Mouse (Mus musculus): ENCODE data around the gene Gli3. TPM values are rescaled to one million over a fixed set of nuclear protein-coding genes. Genes with fewer than 3 reads are reported as not detected.

Gene Gli3
- polyA plus RNA-seq, 1 experiment from 2014 or later, result 13.5 TPM

DNA sequence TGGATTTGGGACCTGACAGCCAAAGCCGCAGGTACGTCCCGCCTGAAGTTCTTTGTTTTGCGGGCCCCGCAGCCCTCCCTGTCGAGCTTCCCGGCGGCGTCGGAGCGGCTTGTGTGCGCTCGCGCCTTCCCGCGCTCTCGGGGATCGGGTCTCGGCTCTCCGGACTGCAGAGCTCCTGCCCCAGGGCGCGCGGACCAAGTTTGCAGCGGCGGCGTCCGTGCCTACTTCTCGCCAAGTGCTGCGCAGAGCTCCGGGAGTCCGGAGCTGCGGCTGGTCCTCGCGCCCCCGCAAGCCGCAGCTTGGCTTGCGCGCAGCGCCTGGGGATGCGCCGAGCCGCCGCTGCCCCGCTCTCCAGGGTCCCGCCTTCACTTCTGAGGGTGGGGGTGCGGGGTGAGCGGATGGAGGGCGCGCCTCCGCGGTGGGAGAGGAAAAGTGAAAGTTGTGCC, 1.1 kb downstream of the Gli3 start:
- ATAC-seq (replicated peaks), result peak; percentile 10
- Histone ChIP-seq H3K27me3 (0 out of 2 replicates have a peak, but pooled peaks cover 3% of the 10 kb centered on the region), H3K9me3 (no peaks in the 10 kb centered on the region), H3K36me3 (no peaks in the 10 kb centered on the region), H3K27ac (replicated peaks) (peak overlapping the region; percentile 88), H3K4me2 (replicated peaks) (peak overlapping the region; percentile 92), H3K4me3 (peak overlapping the region; percentile 70), H3K4me1 (peaks cover 40% of the 10 kb centered on the region), H3K9ac (replicated peaks) (peak overlapping the region; percentile 61)
- under 1% methylated on average over 51 of the region's 51 CpGs for WGBS

DNA sequence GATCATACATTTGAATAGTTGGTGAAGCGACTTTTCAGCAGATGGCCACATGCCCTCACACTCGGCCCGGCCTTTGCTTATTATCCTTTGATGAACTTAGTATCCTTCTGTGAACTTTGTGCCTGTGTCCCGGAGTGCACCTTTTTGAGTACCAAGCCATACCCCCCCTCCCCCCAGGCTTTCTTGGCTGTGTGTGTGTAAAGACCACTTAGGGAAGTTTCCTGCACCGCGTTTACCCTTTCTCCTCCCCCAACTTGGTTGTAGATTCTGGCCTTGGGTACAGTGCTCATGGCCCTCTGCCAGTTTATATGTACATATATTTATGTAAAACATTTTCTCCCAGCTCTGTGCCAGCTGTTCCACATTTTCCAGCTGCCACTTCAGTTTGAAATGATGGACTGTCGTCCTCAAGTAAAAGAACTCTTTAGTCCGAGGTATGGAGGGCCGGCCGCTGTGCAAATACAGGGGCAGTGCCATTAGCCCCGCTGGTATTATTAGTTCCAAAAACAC, 1.8 kb downstream of the Gli3 start:
- H3K4me2 ChIP-seq (replicated peaks), result peak overlapping the region; percentile 92
- peak overlapping the region; percentile 70 for H3K4me3 ChIP-seq
- H3K4me1 ChIP-seq, result peaks cover 45% of the 10 kb centered on the region
- peak overlapping the region; percentile 61 for H3K9ac ChIP-seq (replicated peaks)
- ATAC-seq (replicated peaks), result no peak
- 0 out of 2 replicates have a peak, but pooled peaks cover 3% of the 10 kb centered on the region for H3K27me3 ChIP-seq
- H3K27ac ChIP-seq (replicated peaks), result peak overlapping the region; percentile 88
- WGBS, result 1% methylated on average over 11 of the region's 11 CpGs
- H3K36me3 ChIP-seq, result no peaks in the 10 kb centered on the region
- no peaks in the 10 kb centered on the region for H3K9me3 ChIP-seq

DNA sequence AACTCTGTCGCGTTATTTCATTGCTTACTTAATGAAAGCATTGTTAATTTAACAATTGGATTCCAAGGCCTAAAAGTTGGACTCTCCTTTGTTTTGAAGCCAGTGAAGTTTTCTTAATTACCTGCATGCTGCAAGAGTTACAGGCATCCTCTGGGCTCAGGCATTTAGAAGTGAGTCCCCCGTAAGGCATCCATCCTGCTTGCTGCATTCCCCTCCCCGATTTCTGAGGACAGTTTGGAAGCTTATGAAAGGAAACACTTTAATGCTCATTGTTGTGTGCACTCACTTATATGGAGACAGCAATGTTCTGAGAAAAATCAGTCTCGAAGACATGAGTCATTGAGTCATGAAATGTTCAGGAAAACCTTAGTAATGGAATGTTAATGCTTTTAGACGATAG, 3.5 kb downstream of the Gli3 start:
- no peaks in the 10 kb centered on the region for H3K36me3 ChIP-seq
- 4% methylated on average over 6 of the region's 6 CpGs for WGBS
- H3K4me3 ChIP-seq, result peak overlapping the region; percentile 23
- H3K9ac ChIP-seq (replicated peaks), result no peak overlapping the region; the same call in 1 of the 2 replicates
- peak overlapping the region; percentile 48; the same call in 1 of the 2 replicates for H3K27ac ChIP-seq (replicated peaks)
- peak overlapping the region; percentile 92 for H3K4me2 ChIP-seq (replicated peaks)
- 0 out of 2 replicates have a peak, but pooled peaks cover 3% of the 10 kb centered on the region for H3K27me3 ChIP-seq
- H3K9me3 ChIP-seq, result no peaks in the 10 kb centered on the region
- ATAC-seq (replicated peaks), result no peak
- peaks cover 53% of the 10 kb centered on the region for H3K4me1 ChIP-seq

DNA sequence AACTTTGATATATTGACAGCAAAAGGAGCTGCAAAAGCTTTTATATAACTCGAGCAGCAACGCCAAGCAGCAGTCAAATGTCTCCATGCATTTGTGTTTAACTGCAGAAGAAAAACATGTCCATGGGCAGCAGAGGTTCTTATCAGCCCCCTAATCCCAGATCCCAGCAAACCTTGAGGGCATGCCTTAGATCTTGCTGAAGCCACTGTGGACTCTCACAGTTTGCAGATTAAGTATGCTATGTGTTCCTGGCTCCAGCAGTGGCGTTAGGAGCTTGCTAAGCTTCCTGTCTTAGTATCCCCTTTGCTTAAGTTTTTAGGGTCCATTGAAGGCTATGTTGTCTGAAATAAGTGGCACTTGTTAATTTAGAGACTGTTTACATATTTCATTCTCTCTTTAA, 4.4 kb downstream of the Gli3 start:
- 11% methylated on average over 3 of the region's 3 CpGs for WGBS
- H3K4me3 ChIP-seq, result no peak overlapping the region
- no peak for ATAC-seq (replicated peaks)
- no peaks in the 10 kb centered on the region for H3K36me3 ChIP-seq
- H3K27ac ChIP-seq (replicated peaks), result peak overlapping the region; percentile 48
- peaks cover 49% of the 10 kb centered on the region for H3K4me1 ChIP-seq
- H3K9me3 ChIP-seq, result no peaks in the 10 kb centered on the region
- peak overlapping the region; percentile 92 for H3K4me2 ChIP-seq (replicated peaks)
- H3K27me3 ChIP-seq, result 0 out of 2 replicates have a peak, but pooled peaks cover 3% of the 10 kb centered on the region
- no peak overlapping the region for H3K9ac ChIP-seq (replicated peaks)

DNA sequence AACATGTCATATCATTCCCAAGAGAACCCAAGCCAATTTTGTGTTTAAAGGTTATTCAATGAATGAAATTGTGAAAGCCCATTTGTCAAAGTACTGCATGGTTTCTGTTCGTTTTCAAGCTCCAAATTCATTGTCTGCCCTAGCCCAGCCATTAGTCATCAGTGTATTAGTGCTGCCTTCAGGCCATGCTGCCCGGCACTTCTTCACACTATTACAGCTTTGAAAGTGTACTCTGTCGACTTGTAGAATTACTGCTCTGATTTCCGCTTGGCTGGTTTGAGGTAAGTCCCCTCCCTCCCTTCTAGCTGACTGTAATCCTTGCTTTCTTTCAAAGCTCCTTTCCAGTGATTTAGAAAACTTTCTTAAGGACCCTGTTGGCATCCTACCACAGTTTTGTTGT, 5.4 kb downstream of the Gli3 start:
- Histone ChIP-seq H3K9me3 (no peaks in the 10 kb centered on the region), H3K36me3 (no peaks in the 10 kb centered on the region), H3K4me3 (no peak overlapping the region; the same call in 1 of the 2 replicates), H3K27me3 (no peaks in the 10 kb centered on the region), H3K4me2 (replicated peaks) (peak overlapping the region; percentile 14), H3K27ac (replicated peaks) (peak overlapping the region; percentile 17; the same call in 1 of the 2 replicates), H3K9ac (replicated peaks) (no peak overlapping the region), H3K4me1 (peaks cover 50% of the 10 kb centered on the region)
- ATAC-seq (replicated peaks), result peak; percentile 25; the same call in 1 of the 2 replicates
- 9% methylated on average over 4 of the region's 4 CpGs for WGBS

DNA sequence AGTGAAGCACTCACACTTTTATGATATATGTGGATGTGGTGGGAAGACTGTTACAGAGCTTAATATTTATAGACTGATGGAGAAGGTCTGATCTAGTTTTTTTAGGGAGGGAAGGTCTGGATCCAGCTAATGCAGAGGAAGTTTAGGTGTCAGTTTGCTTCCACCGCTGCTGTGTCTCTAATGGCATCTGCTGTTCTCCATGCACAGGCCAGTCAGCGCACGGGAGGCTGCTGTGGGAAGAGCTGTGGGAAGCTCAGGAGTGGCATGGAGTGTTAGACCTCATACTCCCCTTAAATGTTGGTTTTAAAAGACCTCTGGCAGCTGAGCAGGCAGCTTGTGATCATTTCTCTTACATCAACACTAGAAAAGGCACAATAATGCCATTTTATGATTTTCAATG, 7.0 kb downstream of the Gli3 start:
- 44% methylated on average over 3 of the region's 3 CpGs for WGBS
- Histone ChIP-seq H3K27me3 (no peaks in the 10 kb centered on the region), H3K4me1 (peaks cover 55% of the 10 kb centered on the region), H3K36me3 (no peaks in the 10 kb centered on the region), H3K9me3 (no peaks in the 10 kb centered on the region), H3K9ac (replicated peaks) (no peak overlapping the region), H3K4me2 (replicated peaks) (no peak overlapping the region), H3K27ac (replicated peaks) (no peak overlapping the region), H3K4me3 (no peak overlapping the region)
- ATAC-seq (replicated peaks), result no peak

DNA sequence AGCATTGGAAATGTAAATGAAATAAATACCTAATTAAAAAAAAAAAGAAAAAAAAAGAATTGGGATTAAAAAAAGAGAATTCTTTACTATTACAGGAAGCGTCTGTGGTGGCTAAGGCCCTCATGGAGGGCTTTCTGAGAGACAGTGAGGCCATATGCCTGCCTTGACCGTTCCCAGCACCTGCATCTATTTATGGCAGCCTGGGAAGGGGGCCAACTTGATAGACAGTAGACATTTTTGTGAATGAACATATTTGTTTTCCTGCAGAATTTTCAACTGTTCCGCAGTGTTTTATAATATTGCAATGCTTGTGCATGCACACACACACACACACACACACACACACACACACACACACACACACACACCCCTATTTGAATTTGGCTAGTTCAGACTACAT, 9.7 kb downstream of the Gli3 start:
- no peak overlapping the region for H3K27ac ChIP-seq (replicated peaks)
- no peaks in the 10 kb centered on the region for H3K36me3 ChIP-seq
- H3K9me3 ChIP-seq, result no peaks in the 10 kb centered on the region
- no peak overlapping the region for H3K9ac ChIP-seq (replicated peaks)
- no peak overlapping the region for H3K4me3 ChIP-seq
- ATAC-seq (replicated peaks), result no peak
- WGBS, result 14% methylated on average over 3 of the region's 3 CpGs
- H3K4me2 ChIP-seq (replicated peaks), result no peak overlapping the region
- H3K27me3 ChIP-seq, result no peaks in the 10 kb centered on the region
- peaks cover 40% of the 10 kb centered on the region for H3K4me1 ChIP-seq

DNA sequence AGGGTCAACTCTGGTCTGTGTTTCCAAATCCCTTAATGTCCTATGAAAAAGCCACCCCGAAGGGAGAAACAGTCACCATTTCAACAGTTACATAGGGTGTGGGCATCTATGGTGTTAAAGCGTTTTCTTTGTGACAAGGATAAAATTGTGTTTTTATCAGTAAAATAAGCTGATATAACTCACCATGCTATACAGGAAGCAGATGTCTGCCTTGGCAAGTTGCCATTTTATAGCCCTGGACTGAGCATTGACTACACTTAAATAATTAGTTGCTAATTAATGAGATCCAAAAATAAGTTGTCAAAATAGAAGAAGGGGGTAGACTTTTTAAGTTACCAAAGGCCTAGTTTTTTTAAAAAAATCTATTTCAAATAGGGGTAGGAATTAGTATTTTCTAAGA, 11.4 kb downstream of the Gli3 start:
- no peak overlapping the region for H3K27ac ChIP-seq (replicated peaks)
- H3K36me3 ChIP-seq, result no peaks in the 10 kb centered on the region
- no peaks in the 10 kb centered on the region for H3K27me3 ChIP-seq
- H3K9ac ChIP-seq (replicated peaks), result no peak overlapping the region
- ATAC-seq (replicated peaks), result 0 out of 2 replicates have a peak, but pooled peaks have one; percentile 39
- peaks cover 33% of the 10 kb centered on the region for H3K4me1 ChIP-seq
- WGBS, result 37% methylated on average over 2 of the region's 2 CpGs
- no peaks in the 10 kb centered on the region for H3K9me3 ChIP-seq
- no peak overlapping the region for H3K4me3 ChIP-seq
- no peak overlapping the region for H3K4me2 ChIP-seq (replicated peaks)

DNA sequence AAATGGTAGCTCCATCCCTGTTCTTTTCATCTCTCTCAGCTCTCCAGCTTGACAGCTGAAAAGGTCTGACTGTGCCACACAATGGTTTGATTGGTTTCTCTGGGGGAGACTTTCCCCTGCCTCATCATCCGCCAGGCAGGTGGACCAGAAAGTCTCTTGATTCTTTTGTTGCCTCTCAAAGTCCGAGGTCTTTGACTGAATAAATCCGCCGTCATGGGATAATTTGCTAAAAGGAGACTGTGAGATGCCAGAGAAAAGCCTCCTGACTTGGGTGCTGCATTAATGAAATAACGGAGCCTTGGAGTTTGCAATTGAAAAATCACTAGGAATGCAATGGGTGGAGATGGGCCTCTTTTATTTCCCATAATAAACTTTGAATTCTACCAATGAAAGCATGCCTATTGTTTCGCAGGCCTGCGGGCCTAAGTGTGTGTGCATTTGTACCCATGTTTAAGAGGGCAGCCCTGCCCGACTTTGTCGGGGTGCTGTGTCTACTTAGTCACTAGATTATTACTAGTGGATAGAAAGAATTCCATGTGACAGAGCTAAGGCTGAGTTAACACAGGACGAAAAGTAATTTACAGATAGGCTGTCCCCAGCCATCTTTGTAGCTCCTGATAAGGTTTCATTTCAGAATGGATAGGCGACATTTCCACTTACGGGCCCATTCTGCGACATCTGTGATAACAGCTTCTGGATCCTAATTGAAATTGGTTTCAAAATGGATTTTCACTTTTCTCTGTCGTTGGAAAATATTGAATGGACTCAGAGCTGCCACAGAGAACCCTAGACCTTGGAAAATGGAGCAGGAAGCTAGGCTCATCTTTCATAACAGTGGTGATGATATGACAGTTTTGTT, 23.2 kb downstream of the Gli3 start:
- peak overlapping the region; percentile 14; the same call in 1 of the 2 replicates for H3K9ac ChIP-seq (replicated peaks)
- H3K4me3 ChIP-seq, result no peak overlapping the region
- H3K27ac ChIP-seq (replicated peaks), result peak overlapping the region; percentile 63; the same call in 1 of the 2 replicates
- no peaks in the 10 kb centered on the region for H3K9me3 ChIP-seq
- peaks cover 30% of the 10 kb centered on the region for H3K4me1 ChIP-seq
- H3K36me3 ChIP-seq, result no peaks in the 10 kb centered on the region
- no peak for ATAC-seq (replicated peaks)
- H3K27me3 ChIP-seq, result no peaks in the 10 kb centered on the region
- peak overlapping the region; percentile 36 for H3K4me2 ChIP-seq (replicated peaks)
- WGBS, result 8% methylated on average over 14 of the region's 14 CpGs

DNA sequence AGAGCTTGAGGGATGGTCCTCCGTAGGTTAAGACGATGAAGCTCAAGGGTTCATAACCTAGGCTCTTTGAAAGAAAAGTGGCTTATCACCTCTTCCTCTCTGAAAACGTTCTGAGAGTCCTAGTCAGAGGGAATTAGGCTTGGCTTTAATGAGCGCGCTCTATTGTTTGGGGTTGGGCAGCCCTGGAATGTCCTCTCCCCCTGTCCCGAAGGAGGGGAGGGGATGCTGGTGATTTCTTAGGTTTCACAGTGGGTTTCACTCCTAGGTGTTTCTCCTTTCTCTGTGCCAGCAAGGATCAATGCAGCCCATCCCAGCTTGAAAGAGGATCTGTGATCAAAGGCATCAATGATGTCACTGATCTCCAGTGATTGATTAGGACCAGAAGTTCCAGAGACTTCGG, 24.3 kb downstream of the Gli3 start:
- Histone ChIP-seq H3K36me3 (no peaks in the 10 kb centered on the region), H3K4me3 (no peak overlapping the region), H3K9me3 (no peaks in the 10 kb centered on the region), H3K4me1 (peaks cover 30% of the 10 kb centered on the region), H3K9ac (replicated peaks) (no peak overlapping the region), H3K27ac (replicated peaks) (no peak overlapping the region), H3K4me2 (replicated peaks) (peak overlapping the region; percentile 36; the same call in 1 of the 2 replicates), H3K27me3 (no peaks in the 10 kb centered on the region)
- 0 out of 2 replicates have a peak, but pooled peaks have one; percentile 42 for ATAC-seq (replicated peaks)
- WGBS, result 4% methylated on average over 7 of the region's 7 CpGs

DNA sequence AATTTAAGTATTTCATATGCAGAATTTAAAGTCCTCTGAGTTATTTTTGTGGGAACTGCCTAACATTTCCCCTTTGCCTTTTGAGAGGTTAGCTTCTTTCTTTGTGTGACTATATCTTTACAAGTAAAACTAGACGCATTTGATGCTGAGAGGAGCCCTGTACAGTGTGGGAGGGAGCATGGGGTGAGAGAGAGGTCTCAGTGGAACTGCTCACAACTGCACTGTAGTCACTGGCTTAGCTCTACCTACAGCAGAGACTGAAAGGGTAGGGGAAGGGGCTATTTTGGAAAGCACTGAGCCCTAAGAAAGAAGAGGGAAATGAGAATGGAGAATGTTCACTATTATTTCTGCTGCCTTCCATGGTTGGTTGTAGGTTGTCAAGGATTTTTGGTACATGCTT, 25.0 kb downstream of the Gli3 start:
- Histone ChIP-seq H3K36me3 (no peaks in the 10 kb centered on the region), H3K27me3 (no peaks in the 10 kb centered on the region), H3K9ac (replicated peaks) (no peak overlapping the region), H3K27ac (replicated peaks) (no peak overlapping the region), H3K4me1 (peaks cover 30% of the 10 kb centered on the region), H3K4me2 (replicated peaks) (no peak overlapping the region), H3K9me3 (no peaks in the 10 kb centered on the region), H3K4me3 (no peak overlapping the region)
- no peak; the same call in 1 of the 2 replicates for ATAC-seq (replicated peaks)
- WGBS, result 37% methylated on average over 1 of the region's 1 CpGs

DNA sequence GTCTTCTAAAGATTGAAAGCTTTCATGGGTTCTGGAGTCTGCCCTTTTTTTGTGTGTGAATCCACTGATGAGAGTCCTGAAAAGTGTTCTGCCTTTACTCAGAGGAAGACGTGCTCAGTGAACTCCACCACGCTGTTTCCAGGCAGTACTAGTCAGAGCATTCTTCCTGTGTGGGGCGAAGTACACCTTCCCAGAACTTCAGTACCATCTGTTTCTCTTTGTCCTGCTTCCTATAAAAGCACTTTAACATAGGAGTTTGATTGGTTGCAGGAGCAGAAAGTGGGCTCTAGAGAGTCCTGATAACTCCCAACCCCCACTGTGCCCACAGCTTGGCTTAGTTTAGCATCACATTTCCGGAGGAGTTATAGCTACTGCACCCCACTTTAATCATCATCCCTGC, 32.8 kb downstream of the Gli3 start:
- Histone ChIP-seq H3K27ac (replicated peaks) (no peak overlapping the region), H3K36me3 (no peaks in the 10 kb centered on the region)

More for the DNA sequence above, 32.8 kb downstream of the Gli3 start:
- no peaks in the 10 kb centered on the region for H3K4me1 ChIP-seq
- H3K4me2 ChIP-seq (replicated peaks), result no peak overlapping the region
- WGBS, result 89% methylated on average over 4 of the region's 4 CpGs
- ATAC-seq (replicated peaks), result no peak
- H3K27me3 ChIP-seq, result no peaks in the 10 kb centered on the region
- H3K9ac ChIP-seq (replicated peaks), result no peak overlapping the region
- H3K4me3 ChIP-seq, result no peak overlapping the region
- no peaks in the 10 kb centered on the region for H3K9me3 ChIP-seq
